Mouse (Mus musculus) liver, adult (tissue): ENCODE data around the gene Cckbr.

Source experiments
- GATA4 ChIP-seq: IDR thresholded peaks from 2 replicates; pipeline ENCODE4 v1.6.1; 2014; ENCODE audit warnings: mild to moderate bottlenecking, low read length; ENCODE audit not compliant: insufficient replicate concordance

The Cckbr gene

GRCm38 (mm10) chr7:105479232-105479631 is 53.7 kb downstream of the Cckbr start:
- TF ChIP-seq GATA4 = no peak

DNA sequence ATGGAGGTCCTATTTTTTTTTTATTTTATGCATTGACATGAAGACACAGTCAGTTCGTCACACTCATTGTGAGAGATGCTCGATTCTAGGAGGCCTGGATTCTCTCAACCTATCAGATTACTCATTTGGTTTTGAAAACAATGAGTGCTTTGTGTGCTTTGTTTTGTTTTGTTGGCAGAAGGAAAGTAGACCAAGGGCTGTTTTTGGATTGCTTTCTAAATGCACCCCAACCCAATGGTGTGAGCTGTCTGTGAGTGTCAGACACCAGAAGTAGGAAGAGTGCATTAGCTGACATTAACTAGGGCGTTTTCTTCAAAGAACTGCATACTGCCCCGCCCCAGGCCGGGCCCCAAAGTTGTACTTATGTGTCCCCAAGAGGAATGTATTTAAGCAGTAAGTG is 54.5 kb downstream of the Cckbr start:
- no peak for TF ChIP-seq GATA4

- TF ChIP-seq GATA4 = no peak
Observed at GRCm38 (mm10) chr7:105480561-105481504, 55.3 kb downstream of the Cckbr start.

GRCm38 (mm10) chr7:105481505-105482411 is 56.2 kb downstream of the Cckbr start, which contains the start of gene Cavin3:
Gene Cavin3 (minus strand): TSS chr7:105482300.
- TF ChIP-seq GATA4 = no peak

GRCm38 (mm10) chr7:105482426-105482825 is 56.9 kb downstream of the Cckbr start:
- no peak for TF ChIP-seq GATA4

GRCm38 (mm10) chr7:105485029-105485428 is 59.5 kb downstream of the Cckbr start:
- TF ChIP-seq GATA4 = no peak

- no peak for TF ChIP-seq GATA4
Observed at GRCm38 (mm10) chr7:105487104-105487876, 61.8 kb downstream of the Cckbr start.

DNA sequence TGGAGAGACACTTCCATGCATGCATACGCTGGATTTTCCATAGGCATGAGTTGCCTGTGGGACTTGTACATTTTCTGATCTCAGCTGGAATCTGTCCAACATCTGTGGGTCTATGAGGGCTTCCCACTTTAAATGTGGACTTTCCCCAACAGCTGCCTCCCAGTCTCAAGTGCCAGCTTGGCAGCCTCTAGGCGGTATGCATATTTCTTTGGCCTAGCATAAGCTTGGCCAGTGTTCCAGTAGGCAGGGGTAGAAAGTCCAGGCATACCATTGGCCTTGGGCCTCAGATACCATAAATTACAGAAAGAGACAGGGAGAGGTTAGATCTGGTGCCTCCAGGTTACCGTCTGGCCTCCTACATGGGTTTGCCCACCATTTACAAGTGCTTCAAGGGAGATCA is 72.3 kb downstream of the Cckbr start:
- TF ChIP-seq GATA4 = no peak

GRCm38 (mm10) chr7:105498854-105499492 is 73.4 kb downstream of the Cckbr start:
- no peak for TF ChIP-seq GATA4

- no peak for TF ChIP-seq GATA4
Observed at GRCm38 (mm10) chr7:105499676-105500075, 74.1 kb downstream of the Cckbr start.

- no peak for TF ChIP-seq GATA4
Observed at GRCm38 (mm10) chr7:105501984-105502383, 76.5 kb downstream of the Cckbr start.

DNA sequence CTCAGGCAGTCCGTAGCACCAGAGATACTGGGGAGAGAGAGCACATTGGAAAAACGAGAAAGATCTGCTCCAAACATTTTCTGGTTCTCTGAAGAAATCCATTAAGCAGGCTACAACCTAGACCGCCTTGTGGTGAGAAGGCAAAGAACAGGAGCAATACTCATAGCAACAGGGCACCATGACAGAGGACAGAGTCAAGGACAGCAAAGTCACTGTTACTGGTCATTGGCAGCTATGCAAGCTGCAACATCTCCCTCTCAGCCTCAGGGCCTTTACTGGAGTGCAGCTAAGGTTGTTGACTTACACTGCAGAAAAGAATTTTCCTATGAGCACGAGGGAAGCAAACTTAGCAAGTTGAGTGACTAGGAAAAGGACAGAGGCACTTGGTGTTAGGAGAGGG is 81.7 kb downstream of the Cckbr start:
- TF ChIP-seq GATA4 = no peak

GRCm38 (mm10) chr7:105510143-105510542 is 84.6 kb downstream of the Cckbr start:
- no peak for TF ChIP-seq GATA4

- no peak for TF ChIP-seq GATA4
Observed at GRCm38 (mm10) chr7:105513845-105514291, 88.3 kb downstream of the Cckbr start.
